Mouse (Mus musculus) CH12.LX (cell line): ENCODE data around the gene Plxna2. TPM values are rescaled to one million over a fixed set of nuclear protein-coding genes. Genes with fewer than 3 reads are reported as not detected.

Source experiments
- DNase-seq: peaks from one replicate; pipeline ENCODE4 v3.0.0-alpha.2; 2013; ENCODE audit errors: extremely low read depth
- H3K27ac ChIP-seq: 2 replicates; pipeline ENCODE4 v1.5.1; 2012; ENCODE audit warnings: low read depth, mild to moderate bottlenecking, control low read depth, moderate library complexity; ENCODE audit not compliant: insufficient read depth
- H3K27me3 ChIP-seq: replicated peaks from 2 replicates; pipeline ENCODE3; 2012; ENCODE audit warnings: inconsistent platforms
- H3K36me3 ChIP-seq, 2 experiments: replicated peaks in 1 of 2; 2 replicates each; pipeline versions ENCODE3 to v1.6.1; 2012; ENCODE audit warnings: inconsistent platforms in 1 of 2, low read length in 1 of 2, mild to moderate bottlenecking in 1 of 2, mixed read lengths in 1 of 2, moderate library complexity in 1 of 2; ENCODE audit not compliant: control insufficient read depth in 1 of 2, insufficient read depth in 1 of 2
- H3K4me1 ChIP-seq, 2 experiments: 2 replicates each; pipeline ENCODE4 v1.6.1; 2012; ENCODE audit warnings: inconsistent platforms in 1 of 2, moderate library complexity in 1 of 2; ENCODE audit not compliant: insufficient read depth in 2 of 2, control insufficient read depth in 1 of 2
- H3K4me2 ChIP-seq: 2 replicates; pipeline ENCODE4 v1.6.1; 2012; ENCODE audit warnings: low read depth, mild to moderate bottlenecking, control low read depth; ENCODE audit not compliant: poor library complexity, insufficient read depth, severe bottlenecking
- H3K4me3 ChIP-seq, 3 experiments: fragments of 150-350 bp in 1 of 3; sonication (generic) in 1 of 3; replicated peaks in 1 of 3; 2 replicates each; pipeline versions ENCODE3 to v1.5.1; 2011 to 2012; ENCODE audit warnings: low read depth in 2 of 3, low read length in 2 of 3, mild to moderate bottlenecking in 2 of 3, moderate library complexity in 2 of 3, control low read depth in 1 of 3, improper control_type of control experiment in 1 of 3, inconsistent platforms in 1 of 3, mixed read lengths in 1 of 3; ENCODE audit not compliant: poor library complexity in 1 of 3
- H3K79me2 ChIP-seq: replicated peaks from 2 replicates; pipeline ENCODE4 v1.6.1; 2012; ENCODE audit warnings: mild to moderate bottlenecking, moderate library complexity; ENCODE audit not compliant: control insufficient read depth, poor library complexity, insufficient read depth, severe bottlenecking; ENCODE audit errors: extremely low read depth
- H3K9ac ChIP-seq: 2 replicates; pipeline ENCODE4 v1.6.1; 2012; ENCODE audit warnings: low read depth, mild to moderate bottlenecking, control low read depth, moderate library complexity; ENCODE audit not compliant: insufficient read depth
- H3K9me3 ChIP-seq: replicated peaks from 2 replicates; pipeline ENCODE3; 2012; ENCODE audit warnings: low read length, inconsistent platforms, mixed read lengths
- BHLHE40 ChIP-seq: IDR thresholded peaks from 2 replicates; pipeline ENCODE4 v1.6.1; 2011; ENCODE audit warnings: mild to moderate bottlenecking, low read depth, low read length, improper control_type of control experiment
- CHD2 ChIP-seq: IDR thresholded peaks from 2 replicates; pipeline ENCODE4 v1.6.1; 2011; ENCODE audit warnings: low read length, improper control_type of control experiment
- CTCF ChIP-seq, 2 experiments: IDR thresholded peaks in 1 of 2; conservative IDR thresholded peaks in 1 of 2; 2 replicates each; pipeline ENCODE4 v1.5.1; 2011 to 2012; ENCODE audit warnings: low read depth in 2 of 2, low read length in 2 of 2, improper control_type of control experiment in 1 of 2, inconsistent platforms in 1 of 2, mild to moderate bottlenecking in 1 of 2, moderate library complexity in 1 of 2
- E2F4 ChIP-seq: IDR thresholded peaks from 2 replicates; pipeline ENCODE4 v1.6.1; 2011; ENCODE audit warnings: low read depth, low read length, improper control_type of control experiment; ENCODE audit not compliant: insufficient replicate concordance
- EP300 ChIP-seq: IDR thresholded peaks from 2 replicates; pipeline ENCODE4 v1.6.1; 2011; ENCODE audit warnings: low read length, improper control_type of control experiment
- ETS1 ChIP-seq: conservative IDR thresholded peaks from 2 replicates; pipeline ENCODE4 v1.6.1; 2012; ENCODE audit warnings: low read depth, mild to moderate bottlenecking, inconsistent platforms, low read length, improper control_type of control experiment, moderate library complexity
- GABPA ChIP-seq: IDR thresholded peaks from 2 replicates; pipeline ENCODE4 v1.6.1; 2012; ENCODE audit warnings: low read depth, low read length, improper control_type of control experiment, inconsistent platforms; ENCODE audit not compliant: insufficient replicate concordance
- HCFC1 ChIP-seq: IDR thresholded peaks from 2 replicates; pipeline ENCODE4 v1.6.1; 2012; ENCODE audit warnings: low read depth, mild to moderate bottlenecking, inconsistent platforms, low read length, improper control_type of control experiment
- JUN ChIP-seq: IDR thresholded peaks from 2 replicates; pipeline ENCODE4 v1.6.1; 2011; ENCODE audit warnings: low read depth, mild to moderate bottlenecking, low read length, improper control_type of control experiment, moderate library complexity; ENCODE audit not compliant: insufficient read depth
- JUND ChIP-seq: conservative IDR thresholded peaks from 2 replicates; pipeline ENCODE4 v1.6.1; 2011; ENCODE audit warnings: low read depth, low read length, improper control_type of control experiment
- MAFK ChIP-seq: IDR thresholded peaks from 2 replicates; pipeline ENCODE4 v1.6.1; 2011; ENCODE audit warnings: low read length, improper control_type of control experiment; ENCODE audit not compliant: insufficient replicate concordance
- MAX ChIP-seq: IDR thresholded peaks from 2 replicates; pipeline ENCODE4 v1.6.1; 2011; ENCODE audit warnings: low read length, improper control_type of control experiment
- MAZ ChIP-seq: IDR thresholded peaks from 2 replicates; pipeline ENCODE4 v1.6.1; 2012; ENCODE audit warnings: low read depth, mild to moderate bottlenecking, inconsistent platforms, low read length, improper control_type of control experiment, moderate library complexity
- MEF2A ChIP-seq: IDR thresholded peaks from 2 replicates; pipeline ENCODE4 v1.6.1; 2014; ENCODE audit warnings: low read depth, mild to moderate bottlenecking, inconsistent platforms, low read length, improper control_type of control experiment, borderline replicate concordance
- MYC ChIP-seq: IDR thresholded peaks from 2 replicates; pipeline ENCODE4 v1.6.1; 2011; ENCODE audit warnings: low read depth, mild to moderate bottlenecking, improper control_type of control experiment, low read length
- NELFE ChIP-seq: IDR thresholded peaks from 2 replicates; pipeline ENCODE4 v1.6.1; 2011; ENCODE audit warnings: low read depth, low read length, improper control_type of control experiment
- NRF1 ChIP-seq: IDR thresholded peaks from 2 replicates; pipeline ENCODE4 v1.6.1; 2014; ENCODE audit warnings: low read depth, mild to moderate bottlenecking, inconsistent platforms, low read length, improper control_type of control experiment, moderate library complexity
- POLR2A ChIP-seq: IDR thresholded peaks from 2 replicates; pipeline ENCODE4 v1.6.1; 2011; ENCODE audit warnings: low read depth, mild to moderate bottlenecking, improper control_type of control experiment, low read length
- RAD21 ChIP-seq: IDR thresholded peaks from 2 replicates; pipeline ENCODE4 v1.6.1; 2011; ENCODE audit warnings: low read depth, mild to moderate bottlenecking, low read length, improper control_type of control experiment, moderate library complexity
- RCOR1 ChIP-seq: conservative IDR thresholded peaks from 2 replicates; pipeline ENCODE4 v1.6.1; 2012; ENCODE audit warnings: low read depth, mild to moderate bottlenecking, inconsistent platforms, low read length, improper control_type of control experiment
- SMC3 ChIP-seq: IDR thresholded peaks from 2 replicates; pipeline ENCODE4 v1.6.1; 2011; ENCODE audit warnings: low read depth, low read length, improper control_type of control experiment
- TBP ChIP-seq: conservative IDR thresholded peaks from 2 replicates; pipeline ENCODE4 v1.6.1; 2011; ENCODE audit warnings: low read depth, low read length, improper control_type of control experiment
- USF1 ChIP-seq: IDR thresholded peaks from 2 replicates; pipeline ENCODE4 v1.6.1; 2014; ENCODE audit warnings: low read depth, mild to moderate bottlenecking, inconsistent platforms, low read length, improper control_type of control experiment
- ZC3H11A ChIP-seq: IDR thresholded peaks from 2 replicates; pipeline ENCODE4 v1.6.1; 2012; ENCODE audit warnings: low read depth, mild to moderate bottlenecking, inconsistent platforms, low read length, improper control_type of control experiment
- ZNF384 ChIP-seq: IDR thresholded peaks from 2 replicates; pipeline ENCODE4 v1.6.1; 2012; ENCODE audit warnings: low read depth, low read length, improper control_type of control experiment, inconsistent platforms
- dilution Hi-C: fragments of 300-500 bp; cut with MboI; formaldehyde crosslinking; loops from 2 replicates; pipeline ENCODE4 v1.14.3; 2020; ENCODE audit warnings: low sequenced_read_pairs; ENCODE audit not compliant: extremely low pct_unique_long_range_greater_than_20kb, extremely low pct_ligation_motif_present
- in situ Hi-C: fragments of 300-500 bp; cut with MboI; formaldehyde crosslinking; loops from 3 replicates; pipeline ENCODE4 v1.14.3; 2019; ENCODE audit warnings: low sequenced_read_pairs, low pct_ligation_motif_present, low pct_unique_long_range_greater_than_20kb, mixed read lengths
- polyA plus RNA-seq: library from polyadenylated mRNA; unstranded; fragments of >175 nt; gene quantifications from 2 replicates; pipeline ENCODE4 v1.2.1, GENCODE M21; 2012; ENCODE audit warnings: low read depth; ENCODE audit not compliant: insufficient read length
- total RNA-seq, 2 experiments: library from RNA; depleted of rRNA; stranded (reverse); fragments of 300-350 nt in 1 of 2; fragments of >200 nt in 1 of 2; gene quantifications; 2 replicates each; pipeline ENCODE4 v1.2.3; 2012 to 2014

Gene Plxna2
- total and polyA plus RNA-seq, 3 experiments = 0.04 to 0.05 (median 0.04) TPM

GRCm38 (mm10) chr1:194753168-194753567 lies 135.2 kb downstream of the Plxna2 start:
- Histone ChIP-seq H3K36me3 (no peaks in the 10 kb centered on the region), H3K27me3 (no peaks in the 10 kb centered on the region), H3K9me3 (no peaks in the 10 kb centered on the region), H3K9ac (no peak overlapping the region), H3K27ac (no peak overlapping the region), H3K79me2 (no peaks in the 10 kb centered on the region), H3K4me2 (peak overlapping the region; percentile 38; the same call in 1 of the 2 replicates), H3K4me3 (no peak overlapping the region), H3K4me1 (peaks cover 0 to 20% of the 10 kb centered on the region in 2 experiments; a peak in 3 of 4 replicates)
- in situ Hi-C loops (no loop called here), dilution Hi-C loops (no loop called here)
- peak; percentile 63 for TF ChIP-seq RAD21
- TF ChIP-seq MAFK = no peak
- TF ChIP-seq SMC3 = peak; percentile 90
- peak; percentile 44 to 82 for TF ChIP-seq CTCF (conservative IDR thresholded peaks at IDR 0.05 in 1 of 2, IDR thresholded peaks at IDR 0.05 in 1 of 2; ENCODE audit: low read depth in 2 of 2, low read length in 2 of 2)
- peak; percentile 64 for DNase-seq

- dilution Hi-C loops = no loop called here
- no peak overlapping the region for H3K27ac ChIP-seq
These were observed 138.0 kb downstream of the Plxna2 start for GRCm38 (mm10) chr1:194756001-194756400.

GRCm38 (mm10) chr1:194756409-194756808 lies 138.4 kb downstream of the Plxna2 start:
- H3K36me3 ChIP-seq = no peaks in the 10 kb centered on the region
- H3K27ac ChIP-seq = no peak overlapping the region
- H3K9ac ChIP-seq = no peak overlapping the region
- no peak for DNase-seq
- H3K4me3 ChIP-seq = no peak overlapping the region
- no peak for TF ChIP-seq MYC
- no peak for TF ChIP-seq E2F4
- no peak for TF ChIP-seq TBP
- no peak for TF ChIP-seq ETS1
- TF ChIP-seq NELFE = no peak
- no peak for TF ChIP-seq USF1
- TF ChIP-seq MEF2A = no peak
- TF ChIP-seq POLR2A = no peak
- TF ChIP-seq CTCF (conservative IDR thresholded peaks at IDR 0.05 in 1 of 2, IDR thresholded peaks at IDR 0.05 in 1 of 2; ENCODE audit: low read depth in 2 of 2, low read length in 2 of 2) = no peak
- no peak for TF ChIP-seq CHD2
- TF ChIP-seq RCOR1 = no peak
- no peak for TF ChIP-seq ZC3H11A
- no peak for TF ChIP-seq JUND
- TF ChIP-seq NRF1 = no peak
- TF ChIP-seq EP300 = no peak
- no peak for TF ChIP-seq MAX
- peaks cover 0 to 20% of the 10 kb centered on the region in 2 experiments; a peak in 3 of 4 replicates for H3K4me1 ChIP-seq
- in situ Hi-C loops (no loop called here), dilution Hi-C loops (no loop called here)
- H3K4me2 ChIP-seq = no peak overlapping the region
- H3K79me2 ChIP-seq = no peaks in the 10 kb centered on the region
- no peaks in the 10 kb centered on the region for H3K9me3 ChIP-seq
- H3K27me3 ChIP-seq = no peaks in the 10 kb centered on the region

More at GRCm38 (mm10) chr1:194756001-194756400, 138.0 kb downstream of the Plxna2 start:
- H3K36me3 ChIP-seq = no peaks in the 10 kb centered on the region
- no peaks in the 10 kb centered on the region for H3K9me3 ChIP-seq
- H3K4me1 ChIP-seq = peaks cover 0 to 20% of the 10 kb centered on the region in 2 experiments; a peak in 3 of 4 replicates
- H3K4me3 ChIP-seq = no peak overlapping the region
- no peaks in the 10 kb centered on the region for H3K27me3 ChIP-seq
- H3K4me2 ChIP-seq = no peak overlapping the region
- H3K9ac ChIP-seq = no peak overlapping the region
- in situ Hi-C loops = no loop called here
- H3K79me2 ChIP-seq = no peaks in the 10 kb centered on the region
- TF ChIP-seq JUN = no peak
- no peak for TF ChIP-seq ZNF384
- TF ChIP-seq MAZ = no peak
- no peak for TF ChIP-seq POLR2A
- TF ChIP-seq ZC3H11A = no peak
- no peak for TF ChIP-seq CHD2
- no peak for TF ChIP-seq GABPA
- no peak for TF ChIP-seq MAX
- no peak for TF ChIP-seq HCFC1
- no peak for TF ChIP-seq BHLHE40
- DNase-seq = no peak
